Mouse (Mus musculus): Measurements from ENCODE around the gene Myb. TPM values are rescaled to one million over a fixed set of nuclear protein-coding genes. Genes with fewer than 3 reads are reported as not detected.
A peak's percentile ranks its signal among the peaks of the same experiment; 100 is the strongest.

Myb gene
- total and polyA plus RNA-seq, 3 experiments: 11.1 to 24.0 (median 19.1) TPM

DNA sequence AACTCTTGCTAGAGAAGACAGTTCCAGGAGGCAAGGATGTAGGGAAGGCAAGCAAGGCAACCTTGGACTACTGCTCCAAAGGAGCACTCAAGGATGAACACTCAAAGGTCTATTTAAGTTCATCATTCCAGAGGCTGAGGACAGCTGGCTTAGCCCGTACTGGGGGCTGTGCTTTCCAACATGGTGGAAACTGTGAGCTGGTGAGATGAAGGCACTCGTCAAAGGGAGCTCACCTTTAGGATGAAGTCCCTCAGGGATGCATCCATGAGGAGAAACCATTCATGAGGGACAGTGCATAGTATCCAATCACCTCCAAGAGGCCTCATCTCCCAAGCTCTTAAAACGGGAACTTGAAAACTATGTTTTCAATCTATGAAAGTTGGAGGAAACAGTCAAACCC, 42.7 kb upstream of the Myb start:
- Histone ChIP-seq H3K9me3 (replicated peaks; ENCODE audit: low read length) (peaks cover 2% of the 10 kb centered on the region), H3K4me2 (ENCODE audit: insufficient read depth, low read depth, poor library complexity, severe bottlenecking) (no peak overlapping the region), H3K79me2 (replicated peaks; ENCODE audit: control insufficient read depth, extremely low read depth, insufficient read depth, poor library complexity, severe bottlenecking) (no peaks in the 10 kb centered on the region), H3K27ac (ENCODE audit: insufficient read depth, low read depth) (no peak overlapping the region), H3K27me3 (replicated peaks) (no peaks in the 10 kb centered on the region), H3K36me3 (replicated peaks in 1 of 2; ENCODE audit: control insufficient read depth in 1 of 2, insufficient read depth in 1 of 2, low read length in 1 of 2) (no peaks in the 10 kb centered on the region), H3K4me1 (ENCODE audit: control insufficient read depth in 1 of 2, insufficient read depth in 2 of 2) (peaks cover 24 to 75% of the 10 kb centered on the region in 2 experiments), H3K9ac (ENCODE audit: insufficient read depth, low read depth) (no peak overlapping the region), H3K4me3 (replicated peaks in 1 of 3; ENCODE audit: low read depth in 2 of 3, low read length in 2 of 3, poor library complexity in 1 of 3) (no peak overlapping the region)
- DNase-seq (ENCODE audit: extremely low read depth): no peak
- dilution Hi-C loops (cut with MboI; ENCODE audit: extremely low pct_ligation_motif_present, extremely low pct_unique_long_range_greater_than_20kb, low sequenced_read_pairs): no loop called here
- in situ Hi-C loops (cut with MboI; ENCODE audit: low pct_ligation_motif_present, low pct_unique_long_range_greater_than_20kb, low sequenced_read_pairs): no loop called here
- no peak for TF ChIP-seq SIN3A (IDR thresholded peaks at IDR 0.05; ENCODE audit: low read length)

DNA sequence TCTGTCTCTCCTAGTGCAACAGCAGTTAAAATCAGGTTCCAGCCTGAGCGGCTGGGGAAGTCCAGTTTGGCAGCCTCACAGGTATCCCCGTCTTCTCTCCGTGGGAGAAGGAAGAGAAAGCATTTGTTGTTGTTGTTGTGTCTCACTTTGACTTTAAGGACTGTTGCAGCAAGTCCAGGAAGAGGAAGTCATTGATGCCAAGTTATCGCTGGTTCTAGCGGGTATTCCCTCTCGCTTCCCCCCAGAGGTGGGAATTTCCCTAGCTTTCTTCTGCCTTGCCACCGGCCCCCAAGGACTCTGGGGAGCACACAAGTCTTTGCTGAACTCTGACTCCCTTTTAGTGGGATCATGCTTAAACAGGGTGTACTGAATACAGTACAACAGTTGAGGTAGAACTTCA, 40.0 kb upstream of the Myb start:
- peak overlapping the region; percentile 57 for H3K4me2 ChIP-seq (ENCODE audit: insufficient read depth, low read depth, poor library complexity, severe bottlenecking)
- in situ Hi-C loops (cut with MboI; ENCODE audit: low pct_ligation_motif_present, low pct_unique_long_range_greater_than_20kb, low sequenced_read_pairs): no loop called here
- DNase-seq (ENCODE audit: extremely low read depth): peak; percentile 70
- peak overlapping the region; percentile 47 for H3K9ac ChIP-seq (ENCODE audit: insufficient read depth, low read depth)
- dilution Hi-C loops (cut with MboI; ENCODE audit: extremely low pct_ligation_motif_present, extremely low pct_unique_long_range_greater_than_20kb, low sequenced_read_pairs): no loop called here
- peaks cover 2% of the 10 kb centered on the region for H3K9me3 ChIP-seq (replicated peaks; ENCODE audit: low read length)
- H3K79me2 ChIP-seq (replicated peaks; ENCODE audit: control insufficient read depth, extremely low read depth, insufficient read depth, poor library complexity, severe bottlenecking): no peaks in the 10 kb centered on the region
- H3K36me3 ChIP-seq (replicated peaks in 1 of 2; ENCODE audit: control insufficient read depth in 1 of 2, insufficient read depth in 1 of 2, low read length in 1 of 2): no peaks in the 10 kb centered on the region
- H3K4me3 ChIP-seq (replicated peaks in 1 of 3; ENCODE audit: low read depth in 2 of 3, low read length in 2 of 3, poor library complexity in 1 of 3): no peak overlapping the region
- H3K27me3 ChIP-seq (replicated peaks): no peaks in the 10 kb centered on the region
- peak overlapping the region; percentile 91 for H3K27ac ChIP-seq (ENCODE audit: insufficient read depth, low read depth)
- H3K4me1 ChIP-seq (ENCODE audit: control insufficient read depth in 1 of 2, insufficient read depth in 2 of 2): peaks cover 29 to 86% of the 10 kb centered on the region in 2 experiments
- TF ChIP-seq MEF2A (IDR thresholded peaks at IDR 0.05; ENCODE audit: borderline replicate concordance, low read depth, low read length): peak; percentile 64; the same call in 1 of the 2 replicates
- TF ChIP-seq MXI1 (IDR thresholded peaks at IDR 0.05; ENCODE audit: low read depth, low read length): peak; percentile 47; the same call in 1 of the 2 replicates
- TF ChIP-seq MAX (IDR thresholded peaks at IDR 0.05; ENCODE audit: low read length): 0 out of 2 replicates have a peak, but pooled peaks have one; percentile 35
- peak; percentile 9; the same call in 1 of the 2 replicates for TF ChIP-seq SMC3 (IDR thresholded peaks at IDR 0.05; ENCODE audit: low read depth, low read length)
- 0 out of 2 replicates have a peak, but pooled peaks have one; percentile 33 for TF ChIP-seq RCOR1 (conservative IDR thresholded peaks at IDR 0.05; ENCODE audit: low read depth, low read length)
- TF ChIP-seq MYC (IDR thresholded peaks at IDR 0.05; ENCODE audit: low read depth, low read length): no peak
- peak; percentile 85 for TF ChIP-seq ELF1 (IDR thresholded peaks at IDR 0.05; ENCODE audit: low read depth, low read length)
- TF ChIP-seq TBP (conservative IDR thresholded peaks at IDR 0.05; ENCODE audit: low read depth, low read length): no peak
- no peak for TF ChIP-seq POLR2AphosphoS2 (IDR thresholded peaks at IDR 0.05; ENCODE audit: low read depth, low read length)
- TF ChIP-seq UBTF (IDR thresholded peaks at IDR 0.05; ENCODE audit: low read depth, low read length): no peak
- no peak for TF ChIP-seq NELFE (IDR thresholded peaks at IDR 0.05; ENCODE audit: low read depth, low read length)
- TF ChIP-seq JUND (conservative IDR thresholded peaks at IDR 0.05; ENCODE audit: low read depth, low read length): no peak
- TF ChIP-seq POLR2A (IDR thresholded peaks at IDR 0.05; ENCODE audit: low read depth, low read length): no peak
- no peak for TF ChIP-seq ZNF384 (IDR thresholded peaks at IDR 0.05; ENCODE audit: low read depth, low read length)
- peak; percentile 71 for TF ChIP-seq ETS1 (conservative IDR thresholded peaks at IDR 0.05; ENCODE audit: low read depth, low read length)
- no peak for TF ChIP-seq MAFK (IDR thresholded peaks at IDR 0.05; ENCODE audit: insufficient replicate concordance, low read length)
- TF ChIP-seq USF1 (IDR thresholded peaks at IDR 0.05; ENCODE audit: low read depth, low read length): no peak
- TF ChIP-seq USF2 (conservative IDR thresholded peaks at IDR 0.05; ENCODE audit: low read depth, low read length): no peak
- TF ChIP-seq TCF12 (IDR thresholded peaks at IDR 0.05; ENCODE audit: low read depth, low read length): peak; percentile 67; the same call in 1 of the 2 replicates
- peak; percentile 82 for TF ChIP-seq IRF4 (IDR thresholded peaks at IDR 0.05; ENCODE audit: low read depth, low read length)
- TF ChIP-seq NRF1 (IDR thresholded peaks at IDR 0.05; ENCODE audit: low read depth, low read length): no peak
- peak; percentile 62 for TF ChIP-seq CHD2 (IDR thresholded peaks at IDR 0.05; ENCODE audit: low read length)
- no peak for TF ChIP-seq CHD1 (IDR thresholded peaks at IDR 0.05; ENCODE audit: low read depth, low read length)
- TF ChIP-seq CTCF (conservative IDR thresholded peaks at IDR 0.05 in 1 of 2, IDR thresholded peaks at IDR 0.05 in 1 of 2; ENCODE audit: low read depth in 2 of 2, low read length in 2 of 2): no peak
- TF ChIP-seq GABPA (IDR thresholded peaks at IDR 0.05; ENCODE audit: insufficient replicate concordance, low read depth, low read length): no peak
- TF ChIP-seq ZC3H11A (IDR thresholded peaks at IDR 0.05; ENCODE audit: low read depth, low read length): no peak
- no peak for TF ChIP-seq E2F4 (IDR thresholded peaks at IDR 0.05; ENCODE audit: insufficient replicate concordance, low read depth, low read length)
- TF ChIP-seq HCFC1 (IDR thresholded peaks at IDR 0.05; ENCODE audit: low read depth, low read length): no peak
- no peak for TF ChIP-seq RAD21 (IDR thresholded peaks at IDR 0.05; ENCODE audit: low read depth, low read length)
- TF ChIP-seq BHLHE40 (IDR thresholded peaks at IDR 0.05; ENCODE audit: low read depth, low read length): peak; percentile 52
- no peak for TF ChIP-seq ZMIZ1 (IDR thresholded peaks at IDR 0.05; ENCODE audit: low read depth, low read length)
- TF ChIP-seq SIN3A (IDR thresholded peaks at IDR 0.05; ENCODE audit: low read length): 0 out of 2 replicates have a peak, but pooled peaks have one; percentile 45
- TF ChIP-seq JUN (IDR thresholded peaks at IDR 0.05; ENCODE audit: insufficient read depth, low read depth, low read length): no peak
